Mouse (Mus musculus): Measurements from ENCODE around the gene Cmas.
A peak's percentile ranks its signal among the peaks of the same experiment; 100 is the strongest.

Gene Cmas

GRCm38 (mm10) chr6:142793468-142793867, 37.0 kb downstream of the Cmas start:
- no peak for DNase-seq (ENCODE audit: low spot score)

DNA sequence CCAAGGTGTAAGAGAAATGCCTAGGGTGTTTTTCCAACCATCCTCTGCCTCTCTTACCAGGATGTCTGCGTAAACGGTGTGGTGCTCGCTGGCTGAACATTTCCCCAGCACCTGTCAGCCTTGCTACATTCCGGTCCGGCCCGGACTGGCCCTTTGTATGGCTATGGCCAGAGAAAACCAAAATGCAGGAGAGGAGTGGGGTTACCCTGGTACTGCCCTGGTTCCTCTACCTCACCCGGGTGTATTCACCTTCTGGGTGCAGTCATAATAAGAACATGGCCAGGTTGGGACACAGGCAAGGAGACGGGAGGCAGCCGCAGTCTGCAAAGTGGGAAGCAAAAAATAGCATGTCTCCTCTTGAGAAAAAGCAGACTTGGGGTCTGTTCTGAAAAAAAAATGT, 38.6 kb downstream of the Cmas start:
- no peak for DNase-seq (ENCODE audit: low spot score)

DNA sequence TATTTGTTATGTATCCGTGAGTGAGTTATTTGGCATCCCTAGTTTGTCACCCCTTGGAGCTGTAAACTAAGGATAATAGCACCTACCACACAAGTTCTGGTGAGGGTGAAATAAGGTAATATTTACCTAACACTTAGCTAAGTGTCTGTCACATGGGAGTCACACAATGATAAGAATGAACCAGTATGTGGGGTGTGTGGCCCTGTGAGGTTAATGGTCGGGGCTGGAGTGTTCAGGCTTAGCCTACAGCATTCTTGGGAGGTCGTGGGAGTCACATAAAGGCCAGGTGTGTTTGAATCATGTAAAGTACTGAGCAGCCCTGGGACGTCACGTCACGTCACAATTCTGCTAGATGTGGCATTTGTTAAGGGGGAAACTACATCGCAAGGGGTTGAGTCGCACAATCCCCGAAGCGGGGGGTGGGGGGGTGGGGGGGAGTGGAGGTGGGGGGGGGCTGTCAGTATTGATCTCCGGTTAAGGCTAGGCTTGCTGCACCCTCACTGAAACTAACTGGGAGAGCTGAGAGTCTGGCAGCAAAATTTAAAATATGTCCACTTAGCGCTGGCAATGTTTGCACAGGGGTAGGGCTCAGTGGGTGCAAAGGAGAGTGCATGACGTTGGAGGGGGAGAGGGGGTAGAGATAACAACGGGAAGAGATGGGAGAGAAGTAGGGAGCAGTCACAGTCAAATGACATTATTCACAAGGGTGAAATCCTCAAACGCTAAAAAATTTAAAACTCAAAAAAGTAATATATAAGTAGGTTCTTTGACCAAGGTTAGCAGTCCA, 39.4 kb downstream of the Cmas start:
- no peak for DNase-seq (ENCODE audit: low spot score)

GRCm38 (mm10) chr6:142797996-142798395, 41.5 kb downstream of the Cmas start:
- no peak for DNase-seq (ENCODE audit: low spot score)

DNA sequence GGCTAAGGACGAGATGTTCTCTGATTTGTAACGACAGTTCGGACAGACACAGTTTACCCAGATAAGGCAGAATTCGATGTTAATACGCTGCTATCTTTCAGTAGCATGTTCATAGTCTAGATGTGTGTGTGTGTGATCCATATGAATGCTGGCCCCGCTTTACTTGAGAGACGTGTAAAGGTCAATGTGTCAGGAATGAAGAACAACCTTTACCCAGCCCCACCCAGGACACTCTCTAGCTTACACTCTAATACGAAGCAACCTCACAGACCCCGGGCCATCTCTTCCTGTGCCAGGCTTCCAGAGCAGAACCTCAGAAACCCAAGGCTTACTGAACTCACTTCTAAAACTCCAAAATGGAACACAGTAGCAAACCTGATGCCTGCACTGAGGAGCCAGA, 42.4 kb downstream of the Cmas start:
- DNase-seq (ENCODE audit: low spot score), result no peak

GRCm38 (mm10) chr6:142799704-142800374, 43.4 kb downstream of the Cmas start:
- DNase-seq (ENCODE audit: low spot score), result no peak

- DNase-seq (ENCODE audit: low spot score), result no peak
These were observed 45.2 kb downstream of the Cmas start for GRCm38 (mm10) chr6:142801687-142802086.

DNA sequence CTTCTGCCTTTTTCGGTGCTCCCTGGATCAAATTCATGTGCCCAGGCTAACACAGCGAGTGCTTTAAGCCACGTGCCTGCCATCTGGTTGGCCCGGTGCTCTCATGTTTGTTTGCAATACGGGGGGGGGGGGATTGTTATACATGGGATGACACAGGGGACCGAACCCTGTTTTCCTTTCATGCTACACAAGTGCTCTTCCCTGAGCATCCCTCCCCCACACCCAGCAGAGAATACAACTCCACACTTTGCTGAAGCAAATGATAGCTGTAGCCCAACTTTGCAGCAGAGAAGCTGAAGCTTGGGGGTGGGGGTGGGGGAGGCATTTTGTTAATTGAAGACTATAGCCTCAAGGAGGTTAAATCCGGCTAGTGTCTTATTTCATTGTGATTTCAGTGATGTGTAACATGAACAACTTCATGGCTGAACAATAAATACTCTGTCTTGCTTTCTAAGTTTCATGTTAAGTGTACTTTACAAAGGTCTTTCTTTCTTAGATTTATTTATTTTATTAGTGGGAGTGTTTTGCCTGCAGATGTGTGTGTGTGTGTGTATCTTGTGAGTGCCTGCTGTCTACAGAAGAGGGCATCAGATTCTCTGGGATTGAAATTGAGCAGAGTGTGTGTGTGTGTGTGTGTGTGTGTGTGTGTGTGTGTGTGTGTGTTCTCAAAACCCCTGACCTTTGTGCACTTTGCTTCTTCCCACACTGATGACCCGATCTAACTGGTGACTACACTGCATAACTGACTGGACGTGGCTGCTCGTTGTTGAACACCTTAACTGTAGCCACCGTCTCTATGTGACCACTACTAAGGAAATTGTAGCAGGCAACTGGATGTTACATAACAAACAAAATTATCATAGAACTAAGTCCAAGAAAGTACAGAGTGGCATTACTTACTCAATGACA, 46.4 kb downstream of the Cmas start:
- no peak for DNase-seq (ENCODE audit: low spot score)

- DNase-seq (ENCODE audit: low spot score), result no peak
These were observed 47.9 kb downstream of the Cmas start, which contains the start of gene Sult6b2 for GRCm38 (mm10) chr6:142804402-142804801. Sult6b2 (minus strand) TSS chr6:142804502.

DNA sequence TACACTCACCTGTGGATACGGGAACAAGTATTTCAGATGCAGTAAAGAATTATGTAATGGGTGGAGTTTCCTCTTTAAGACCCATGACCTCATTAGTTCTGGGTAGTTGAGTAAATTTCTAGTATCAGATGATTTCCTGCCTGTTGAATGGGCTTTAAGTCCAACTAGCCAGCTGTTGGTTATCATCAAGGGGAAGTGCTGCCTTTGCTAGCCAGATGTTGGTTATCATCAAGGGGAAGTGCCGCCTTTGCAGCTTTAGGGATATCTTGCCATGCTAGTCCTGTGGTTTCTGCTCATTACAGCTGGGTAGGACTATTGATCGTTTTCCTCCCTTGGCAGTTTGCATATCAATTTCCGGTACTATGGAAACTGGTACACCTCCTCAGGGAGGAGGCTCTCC, 49.8 kb downstream of the Cmas start:
- DNase-seq (ENCODE audit: low spot score), result no peak

- no peak for DNase-seq (ENCODE audit: low spot score)
These were observed 53.0 kb downstream of the Cmas start for GRCm38 (mm10) chr6:142809373-142810098.

DNA sequence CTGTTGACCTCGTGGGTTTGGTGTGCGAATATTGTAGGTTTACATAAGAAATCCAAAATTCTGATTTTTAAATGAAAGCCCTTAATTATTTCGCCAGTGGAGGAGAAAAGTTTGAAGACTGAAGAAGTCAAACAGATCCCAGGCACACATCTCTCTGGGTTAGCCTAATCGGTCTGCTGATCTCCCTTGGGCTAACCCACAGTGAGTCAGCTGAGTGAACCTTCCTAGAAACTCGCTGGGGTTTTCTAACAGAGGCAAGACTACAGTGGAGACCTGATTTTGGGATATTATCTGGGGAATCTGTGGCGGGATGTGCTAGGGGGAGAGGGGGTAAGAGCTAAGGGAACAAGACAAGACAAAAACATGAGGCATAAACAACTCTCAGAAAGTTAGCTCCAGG, 53.8 kb downstream of the Cmas start:
- no peak for DNase-seq (ENCODE audit: low spot score)

DNA sequence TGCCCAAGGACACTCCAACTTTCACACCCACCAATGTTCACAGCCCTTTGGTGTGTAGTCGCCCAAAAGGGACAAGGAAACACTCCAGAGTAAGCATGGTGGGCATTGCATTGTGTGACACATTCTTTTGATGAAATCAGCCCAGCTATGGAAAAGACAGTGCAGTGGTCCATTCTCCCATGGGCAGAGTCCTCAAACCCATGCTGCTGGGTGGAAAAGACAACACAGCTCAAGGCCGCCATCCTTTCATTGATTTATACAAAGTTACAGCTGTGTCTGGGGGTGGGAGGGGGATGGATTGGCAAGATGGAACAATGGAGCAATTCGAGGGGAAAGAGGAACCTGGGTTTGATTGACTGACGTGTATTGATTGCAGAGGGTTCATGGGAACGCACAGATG, 56.5 kb downstream of the Cmas start:
- no peak for DNase-seq (ENCODE audit: low spot score)

GRCm38 (mm10) chr6:142814011-142814410, 57.5 kb downstream of the Cmas start:
- no peak for DNase-seq (ENCODE audit: low spot score)

GRCm38 (mm10) chr6:142814495-142814921, 58.0 kb downstream of the Cmas start:
- peak; percentile 79 for DNase-seq (ENCODE audit: low spot score)

DNA sequence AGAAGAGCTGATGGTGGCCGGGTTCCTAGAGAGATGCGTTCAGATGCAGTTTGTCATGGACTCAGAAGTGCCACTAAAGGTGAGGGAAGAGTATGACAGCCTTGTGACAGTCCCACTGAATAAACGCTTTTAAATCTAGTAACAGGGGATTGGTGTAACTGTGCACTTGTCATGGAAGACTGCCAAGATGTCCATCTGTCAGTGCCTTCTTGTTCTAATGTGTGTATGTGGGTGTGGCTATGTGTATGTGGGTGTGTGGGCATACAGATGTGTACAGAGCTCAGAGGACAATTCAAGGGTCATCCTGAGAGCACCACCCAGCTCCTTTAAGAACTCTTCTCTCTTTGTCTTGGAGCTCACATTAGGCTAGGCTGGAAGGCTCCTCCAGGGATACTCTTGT, 59.0 kb downstream of the Cmas start:
- no peak for DNase-seq (ENCODE audit: low spot score)

- DNase-seq (ENCODE audit: low spot score), result no peak
These were observed 61.8 kb downstream of the Cmas start for GRCm38 (mm10) chr6:142818306-142818705.

- no peak for DNase-seq (ENCODE audit: low spot score)
These were observed 66.7 kb downstream of the Cmas start for GRCm38 (mm10) chr6:142823008-142823787.

All from left cerebral cortex, adult 11 months (tissue).